Mouse (Mus musculus): ENCODE results near the gene Elp5. TPM values are rescaled to one million over a fixed set of nuclear protein-coding genes. Genes with fewer than 3 reads are reported as not detected.

Gene Elp5
- polyA plus RNA-seq, 1 experiment from 2014 or later: 162 TPM

GRCm38 (mm10) chr11:69945997-69946891 is 36.1 kb downstream of the Elp5 start:
- ATAC-seq (replicated peaks): no peak
- H3K27me3 ChIP-seq (replicated peaks): 0 out of 2 replicates have a peak, but pooled peaks cover 4% of the 10 kb centered on the region
- no peaks in the 10 kb centered on the region for H3K9me3 ChIP-seq
- H3K36me3 ChIP-seq (replicated peaks): no peaks in the 10 kb centered on the region
- no peak overlapping the region for H3K4me2 ChIP-seq
- H3K27ac ChIP-seq: no peak overlapping the region
- H3K4me1 ChIP-seq: peaks cover 16% of the 10 kb centered on the region
- no peak overlapping the region for H3K4me3 ChIP-seq
- 93% methylated on average over 18 of the region's 18 CpGs for WGBS
- H3K9ac ChIP-seq: no peak overlapping the region

- Histone ChIP-seq H3K9me3 (no peaks in the 10 kb centered on the region), H3K4me3 (no peak overlapping the region), H3K27ac (no peak overlapping the region), H3K9ac (no peak overlapping the region), H3K4me2 (no peak overlapping the region), H3K36me3 (replicated peaks) (no peaks in the 10 kb centered on the region), H3K4me1 (peaks cover 16% of the 10 kb centered on the region), H3K27me3 (replicated peaks) (0 out of 2 replicates have a peak, but pooled peaks cover 4% of the 10 kb centered on the region)
- WGBS: 83% methylated on average over 13 of the region's 13 CpGs
- no peak for ATAC-seq (replicated peaks)
Measured at GRCm38 (mm10) chr11:69945216-69945615, 37.1 kb downstream of the Elp5 start.

GRCm38 (mm10) chr11:69940962-69941361 is 41.4 kb downstream of the Elp5 start:
- no peak for ATAC-seq (replicated peaks)
- Histone ChIP-seq H3K27ac (no peak overlapping the region), H3K4me2 (no peak overlapping the region), H3K9ac (no peak overlapping the region), H3K4me1 (peaks cover 12% of the 10 kb centered on the region), H3K9me3 (no peaks in the 10 kb centered on the region), H3K4me3 (no peak overlapping the region), H3K27me3 (replicated peaks) (peaks cover 25% of the 10 kb centered on the region), H3K36me3 (replicated peaks) (no peaks in the 10 kb centered on the region)
- 77% methylated on average over 4 of the region's 4 CpGs for WGBS

DNA sequence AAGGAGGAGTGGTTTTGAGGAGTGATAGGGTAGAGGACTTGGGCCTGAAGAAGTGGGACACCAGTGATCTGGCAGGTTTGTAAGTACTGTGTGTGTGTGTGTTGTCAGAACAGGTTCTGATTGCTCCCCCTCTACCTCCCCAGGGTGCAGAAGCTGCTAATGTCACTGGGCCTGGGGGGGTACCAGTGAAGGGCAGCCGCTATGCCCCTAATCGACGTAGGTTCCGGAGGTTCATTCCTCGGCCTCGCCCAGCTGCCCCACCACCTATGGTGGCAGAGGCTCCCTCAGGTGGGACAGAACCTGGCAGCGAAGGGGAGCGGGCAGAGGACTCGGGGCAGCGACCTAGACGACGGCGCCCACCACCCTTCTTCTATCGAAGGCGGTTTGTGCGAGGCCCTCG is 42.6 kb downstream of the Elp5 start:
- WGBS: 93% methylated on average over 17 of the region's 17 CpGs
- H3K9ac ChIP-seq: no peak overlapping the region
- ATAC-seq (replicated peaks): no peak
- H3K27me3 ChIP-seq (replicated peaks): peaks cover 30% of the 10 kb centered on the region
- H3K4me2 ChIP-seq: no peak overlapping the region
- peaks cover 20% of the 10 kb centered on the region for H3K4me1 ChIP-seq
- no peak overlapping the region for H3K27ac ChIP-seq
- H3K9me3 ChIP-seq: no peaks in the 10 kb centered on the region
- H3K36me3 ChIP-seq (replicated peaks): no peaks in the 10 kb centered on the region
- no peak overlapping the region for H3K4me3 ChIP-seq

GRCm38 (mm10) chr11:69939181-69939580 is 43.1 kb downstream of the Elp5 start:
- Histone ChIP-seq H3K36me3 (replicated peaks) (no peaks in the 10 kb centered on the region), H3K9ac (no peak overlapping the region), H3K4me1 (peaks cover 23% of the 10 kb centered on the region), H3K27me3 (replicated peaks) (peaks cover 30% of the 10 kb centered on the region), H3K9me3 (no peaks in the 10 kb centered on the region), H3K4me3 (no peak overlapping the region), H3K27ac (no peak overlapping the region), H3K4me2 (no peak overlapping the region)
- no peak for ATAC-seq (replicated peaks)
- WGBS: 68% methylated on average over 5 of the region's 5 CpGs

- Histone ChIP-seq H3K4me2 (no peak overlapping the region), H3K9me3 (no peaks in the 10 kb centered on the region), H3K4me3 (no peak overlapping the region), H3K27me3 (replicated peaks) (peaks cover 30% of the 10 kb centered on the region), H3K9ac (no peak overlapping the region), H3K36me3 (replicated peaks) (no peaks in the 10 kb centered on the region), H3K27ac (no peak overlapping the region), H3K4me1 (peaks cover 23% of the 10 kb centered on the region)
- whole genome bisulfite sequencing: 23% methylated on average over 9 of the region's 9 CpGs
- no peak for ATAC-seq (replicated peaks)
Measured at GRCm38 (mm10) chr11:69938401-69938979, 43.8 kb downstream of the Elp5 start.

GRCm38 (mm10) chr11:69937834-69938233 is 44.5 kb downstream of the Elp5 start:
- Histone ChIP-seq H3K4me1 (peaks cover 23% of the 10 kb centered on the region), H3K9ac (no peak overlapping the region), H3K9me3 (no peaks in the 10 kb centered on the region), H3K27ac (no peak overlapping the region), H3K4me3 (no peak overlapping the region), H3K27me3 (replicated peaks) (peaks cover 30% of the 10 kb centered on the region), H3K36me3 (replicated peaks) (no peaks in the 10 kb centered on the region), H3K4me2 (no peak overlapping the region)
- no peak for ATAC-seq (replicated peaks)
- WGBS: 66% methylated on average over 5 of the region's 5 CpGs

- H3K4me2 ChIP-seq: no peak overlapping the region
- 37% methylated on average over 4 of the region's 4 CpGs for WGBS
- ATAC-seq (replicated peaks): no peak
- no peak overlapping the region for H3K9ac ChIP-seq
- no peaks in the 10 kb centered on the region for H3K36me3 ChIP-seq (replicated peaks)
- peaks cover 23% of the 10 kb centered on the region for H3K4me1 ChIP-seq
- H3K9me3 ChIP-seq: no peaks in the 10 kb centered on the region
- H3K4me3 ChIP-seq: no peak overlapping the region
- peaks cover 30% of the 10 kb centered on the region for H3K27me3 ChIP-seq (replicated peaks)
- no peak overlapping the region for H3K27ac ChIP-seq
Measured at GRCm38 (mm10) chr11:69937385-69937784, 44.9 kb downstream of the Elp5 start.

DNA sequence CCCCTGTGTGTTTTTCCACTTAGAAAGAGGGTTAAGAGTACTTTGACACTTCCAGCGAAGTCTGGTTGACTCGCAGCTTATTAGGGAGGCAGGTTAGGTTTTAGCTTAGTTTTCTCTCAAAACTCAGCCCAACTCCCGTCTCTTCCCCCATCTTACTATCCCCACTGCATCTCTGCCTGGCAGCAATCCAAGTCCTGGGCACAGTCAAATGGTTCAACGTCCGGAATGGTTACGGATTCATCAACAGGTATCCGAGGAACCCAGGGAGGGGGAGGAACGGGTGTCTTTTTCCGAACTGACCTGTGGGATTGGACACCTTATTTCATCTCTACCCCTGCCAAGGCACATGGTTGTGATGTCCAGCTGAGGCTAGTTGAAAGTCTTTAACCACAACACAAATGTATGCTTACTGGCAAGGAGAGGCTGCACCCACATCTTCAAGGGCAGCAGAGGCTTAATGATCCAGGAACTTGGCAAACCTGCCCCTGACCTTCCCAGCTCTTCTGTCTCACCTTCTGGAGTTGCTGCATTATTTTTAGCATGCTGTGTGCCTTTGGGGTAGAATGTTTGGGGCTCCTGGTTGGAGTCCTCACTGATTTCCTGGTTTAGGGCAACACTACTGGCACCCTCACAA is 45.5 kb downstream of the Elp5 start:
- peak overlapping the region; percentile 63; the same call in 1 of the 2 replicates for H3K4me3 ChIP-seq
- no peak for ATAC-seq (replicated peaks)
- WGBS: 40% methylated on average over 9 of the region's 9 CpGs
- 0 out of 2 replicates have a peak overlapping the region, but pooled peaks have one; percentile 40 for H3K9ac ChIP-seq
- no peaks in the 10 kb centered on the region for H3K9me3 ChIP-seq
- peaks cover 23% of the 10 kb centered on the region for H3K4me1 ChIP-seq
- peak overlapping the region; percentile 100 for H3K4me2 ChIP-seq
- H3K27me3 ChIP-seq (replicated peaks): peaks cover 30% of the 10 kb centered on the region
- no peaks in the 10 kb centered on the region for H3K36me3 ChIP-seq (replicated peaks)
- H3K27ac ChIP-seq: no peak overlapping the region

DNA sequence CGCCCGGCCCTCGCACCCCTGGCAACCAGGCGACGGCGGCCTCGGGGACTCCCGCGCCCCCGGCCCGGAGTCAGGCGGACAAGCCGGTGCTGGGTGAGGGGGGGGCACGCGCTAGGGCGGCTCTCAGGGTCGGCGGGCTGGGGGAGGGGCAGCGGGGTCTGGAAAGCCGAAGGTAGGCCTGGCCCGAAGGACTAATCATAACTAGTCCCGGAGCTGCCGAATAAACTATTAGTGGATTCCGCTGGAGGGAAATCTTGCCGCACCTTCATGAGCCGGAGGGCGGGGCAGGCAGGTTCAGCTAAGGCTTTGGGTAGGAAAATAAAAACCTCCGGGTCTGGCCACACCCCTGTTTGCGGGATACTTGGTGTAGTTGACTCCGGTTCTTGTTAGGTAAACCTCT is 46.2 kb downstream of the Elp5 start:
- peak; percentile 11; the same call in 1 of the 2 replicates for ATAC-seq (replicated peaks)
- H3K4me2 ChIP-seq: peak overlapping the region; percentile 100
- H3K4me1 ChIP-seq: peaks cover 23% of the 10 kb centered on the region
- H3K27ac ChIP-seq: peak overlapping the region; percentile 39; the same call in 1 of the 2 replicates
- peaks cover 30% of the 10 kb centered on the region for H3K27me3 ChIP-seq (replicated peaks)
- WGBS: 1% methylated on average over 30 of the region's 30 CpGs
- no peaks in the 10 kb centered on the region for H3K9me3 ChIP-seq
- no peaks in the 10 kb centered on the region for H3K36me3 ChIP-seq (replicated peaks)
- H3K9ac ChIP-seq: peak overlapping the region; percentile 40
- peak overlapping the region; percentile 63 for H3K4me3 ChIP-seq

DNA sequence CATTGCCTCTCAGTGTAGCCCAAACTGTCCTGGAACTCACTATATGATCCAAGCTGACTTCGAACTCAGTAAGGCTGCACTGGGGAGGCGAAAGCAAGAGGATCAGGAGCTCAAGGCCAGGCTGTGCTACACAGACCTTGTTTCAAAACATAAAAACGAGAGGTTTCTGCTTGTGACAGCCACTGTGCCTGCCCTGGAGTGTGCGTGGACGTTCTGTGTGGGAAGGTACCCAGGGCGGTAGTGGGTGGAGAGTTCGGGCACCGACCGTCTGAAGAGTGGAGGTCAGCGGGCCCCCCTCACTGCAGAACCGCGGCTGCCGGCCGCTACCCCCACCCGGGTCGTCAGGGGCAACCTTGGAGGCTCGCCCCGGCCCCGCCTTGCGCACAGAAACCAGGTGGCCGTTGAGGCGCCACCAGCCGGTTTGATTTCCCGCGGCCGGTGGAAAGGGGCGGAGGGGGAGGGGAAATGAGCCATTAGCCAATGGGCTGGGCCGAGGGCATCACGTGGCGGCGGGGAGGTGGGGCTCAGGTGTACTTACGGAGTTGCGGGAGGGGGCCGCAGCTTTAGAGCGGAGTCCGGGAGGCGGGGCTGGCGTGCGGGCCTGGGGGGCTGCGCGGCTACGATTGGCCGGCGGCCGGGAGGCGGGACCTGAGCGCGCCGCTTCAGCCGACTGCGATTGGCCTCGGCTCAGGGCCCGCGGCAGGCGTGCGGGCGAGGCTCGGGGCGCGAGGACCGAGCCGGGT is 47.0 kb downstream of the Elp5 start, which contains the start of gene Ybx2:
Gene Ybx2 (plus strand): TSS at position 660 of the 743 bp plus-strand sequence.
- ATAC-seq (replicated peaks): peak; percentile 93
- Histone ChIP-seq H3K36me3 (replicated peaks) (no peaks in the 10 kb centered on the region), H3K9ac (peak within 1 kb of the TSS; percentile 40), H3K4me2 (peak within 1 kb of the TSS; percentile 100), H3K9me3 (no peaks in the 10 kb centered on the region), H3K27ac (peak within 1 kb of the TSS; percentile 39; the same call in 1 of the 2 replicates), H3K27me3 (replicated peaks) (peaks cover 30% of the 10 kb centered on the region), H3K4me1 (peaks cover 23% of the 10 kb centered on the region), H3K4me3 (peak within 1 kb of the TSS; percentile 63)
- 3% methylated on average over 37 of the region's 62 CpGs for WGBS
